Comparison of ENCODE assay signal across 15 mouse cellular contexts in genomic region chr13:52875541-52876325, GRCm38 (mm10). TPM values are rescaled to one million over a fixed set of nuclear protein-coding genes. Genes with fewer than 3 reads are reported as not detected.
DNase-seq lines count a peak whose midpoint lies in the region; ATAC-seq and TF ChIP-seq lines count a peak whose summit lies in the region.
"Had no signal": no experiment of that assay in that cellular context is flagged by ENCODE, and none has a peak within 500 bp of the region (broad histone marks: within the 10 kb centered on the region; RNA-seq: fewer than 3 reads in every experiment).

No protein-coding gene starts in this region.

- no peaks in the 10 kb centered on the region for H3K9me3 ChIP-seq in heart, embryonic 12.5 days (replicated peaks)
- H3K9me3 ChIP-seq in neural tube, embryonic 13.5 days: no peaks in the 10 kb centered on the region
- no peaks in the 10 kb centered on the region for H3K9me3 ChIP-seq in hindbrain, postnatal 0 days (ENCODE audit: low read length)
- H3K9me3 ChIP-seq in embryonic facial prominence, embryonic 10.5 days: no peaks in the 10 kb centered on the region
- H3K9me3 ChIP-seq: embryonic facial prominence, embryonic 15.5 days; liver, embryonic 13.5 days had no signal

- ATAC-seq in heart, embryonic 12.5 days (ENCODE audit: insufficient number of reproducible peaks, low FRiP score): no peak
- 0 out of 2 replicates have a peak, but pooled peaks have one; percentile 42 for ATAC-seq in neural tube, embryonic 13.5 days (ENCODE audit: low read depth)
- ATAC-seq in hindbrain, postnatal 0 days: peak; percentile 41; the same call in 1 of the 2 replicates

- DNase-seq in heart, postnatal 25 days (ENCODE audit: low spot score): no peak
- DNase-seq in neural tube, embryonic 10.5 days (ENCODE audit: extremely low spot score, low spot score): no peak
- DNase-seq in hindbrain, postnatal 0 days (ENCODE audit: low spot score): no peak
- no peak for DNase-seq in embryonic facial prominence, embryonic 10.5 days (ENCODE audit: low spot score)
- no peak for DNase-seq in yolk sac, embryonic 10.5 days (ENCODE audit: low spot score)
- DNase-seq: cerebellum, postnatal 25 days; gastrocnemius, postnatal 10 days; heart, postnatal 4 days; kidney, adult 9 months; layer of hippocampus, postnatal 36 days; liver, embryonic 13.5 days had no signal

- H3K4me1 ChIP-seq in heart, embryonic 12.5 days (replicated peaks): peaks cover 38% of the 10 kb centered on the region
- peaks cover 33% of the 10 kb centered on the region for H3K4me1 ChIP-seq in neural tube, embryonic 13.5 days (replicated peaks)
- peaks cover 5% of the 10 kb centered on the region for H3K4me1 ChIP-seq in hindbrain, postnatal 0 days (ENCODE audit: insufficient read depth, low read length)
- peaks cover 29% of the 10 kb centered on the region for H3K4me1 ChIP-seq in embryonic facial prominence, embryonic 10.5 days
- H3K4me1 ChIP-seq: liver, embryonic 13.5 days had no signal

- no peak overlapping the region for H3K4me3 ChIP-seq in heart, embryonic 12.5 days
- H3K4me3 ChIP-seq in neural tube, embryonic 13.5 days: no peak overlapping the region
- H3K4me3 ChIP-seq in hindbrain, postnatal 0 days (ENCODE audit: low read length): no peak overlapping the region
- H3K4me3 ChIP-seq in embryonic facial prominence, embryonic 10.5 days: no peak overlapping the region
- H3K4me3 ChIP-seq: embryonic facial prominence, embryonic 15.5 days; liver, embryonic 13.5 days had no signal

- WGBS in heart, embryonic 12.5 days: 51% methylated on average over 25 of the region's 25 CpGs
- 74% methylated on average over 25 of the region's 25 CpGs for WGBS in neural tube, embryonic 13.5 days
- WGBS in hindbrain, postnatal 0 days: 60% methylated on average over 25 of the region's 25 CpGs
- WGBS in embryonic facial prominence, embryonic 10.5 days: 86% methylated on average over 25 of the region's 25 CpGs

- TF ChIP-seq CTCF in hindbrain, postnatal 0 days (IDR thresholded peaks at IDR 0.05; ENCODE audit: low read depth): no peak

- H3K27me3 ChIP-seq in heart, embryonic 12.5 days (replicated peaks): no peaks in the 10 kb centered on the region
- no peaks in the 10 kb centered on the region for H3K27me3 ChIP-seq in neural tube, embryonic 13.5 days
- no peaks in the 10 kb centered on the region for H3K27me3 ChIP-seq in hindbrain, postnatal 0 days (ENCODE audit: insufficient read depth, low read length)
- H3K27me3 ChIP-seq in embryonic facial prominence, embryonic 10.5 days (replicated peaks; ENCODE audit: low read depth, poor library complexity, severe bottlenecking): no peaks in the 10 kb centered on the region
- H3K27me3 ChIP-seq: CH12.LX; embryonic facial prominence, embryonic 15.5 days; liver, embryonic 13.5 days had no signal

- H3K27ac ChIP-seq in heart, embryonic 12.5 days (ENCODE audit: poor library complexity, severe bottlenecking): no peak overlapping the region
- 0 out of 2 replicates have a peak overlapping the region, but pooled peaks have one; percentile 19 for H3K27ac ChIP-seq in neural tube, embryonic 13.5 days (replicated peaks)
- no peak overlapping the region for H3K27ac ChIP-seq in hindbrain, postnatal 0 days
- H3K27ac ChIP-seq in embryonic facial prominence, embryonic 10.5 days (replicated peaks): no peak overlapping the region
- H3K27ac ChIP-seq: embryonic facial prominence, embryonic 15.5 days; liver, embryonic 13.5 days had no signal

- no peak overlapping the region for H3K9ac ChIP-seq in heart, embryonic 12.5 days
- H3K9ac ChIP-seq in neural tube, embryonic 13.5 days: no peak overlapping the region
- no peak overlapping the region for H3K9ac ChIP-seq in hindbrain, postnatal 0 days (replicated peaks; ENCODE audit: low read length)
- H3K9ac ChIP-seq: embryonic facial prominence, embryonic 15.5 days; liver, embryonic 13.5 days had no signal

- H3K36me3 ChIP-seq in heart, embryonic 12.5 days: no peaks in the 10 kb centered on the region
- H3K36me3 ChIP-seq in neural tube, embryonic 13.5 days: no peaks in the 10 kb centered on the region
- H3K36me3 ChIP-seq in hindbrain, postnatal 0 days (ENCODE audit: insufficient read depth, low read length): no peaks in the 10 kb centered on the region
- no peaks in the 10 kb centered on the region for H3K36me3 ChIP-seq in embryonic facial prominence, embryonic 10.5 days (replicated peaks)
- H3K36me3 ChIP-seq: liver, embryonic 13.5 days had no signal

- intact Hi-C loops in heart, postnatal 25 days (cut with DNase I): no loop called here

- peak overlapping the region; percentile 15; the same call in 1 of the 2 replicates for H3K4me2 ChIP-seq in heart, embryonic 12.5 days
- no peak overlapping the region for H3K4me2 ChIP-seq in neural tube, embryonic 13.5 days
- no peak overlapping the region for H3K4me2 ChIP-seq in hindbrain, postnatal 0 days (ENCODE audit: low read depth, low read length)
- H3K4me2 ChIP-seq: embryonic facial prominence, embryonic 15.5 days; liver, embryonic 13.5 days had no signal

RNA-seq across cellular contexts. Expression of gene Auh, which starts 53.7 kb away (rescaled TPM):
- polyA plus RNA-seq in heart, embryonic 12.5 days (2016; fragmentation: Nextera tagmentation; extraction: Ambion mirVana): 51.3 and 55.2 TPM in 2 replicates
- total RNA-seq in heart, postnatal 25 days (2021): 100 to 1,000 TPM; 114 to 131 TPM
- polyA plus RNA-seq in neural tube, embryonic 13.5 days (2015; fragmentation: Nextera tagmentation; extraction: Ambion mirVana): 67.3 and 68.3 TPM in 2 replicates
- 39.3 and 41.5 TPM in 2 replicates for total RNA-seq in hindbrain, postnatal 0 days (2014; rRNA removed)
- 65.9 and 72.8 TPM in 2 replicates for polyA plus RNA-seq in hindbrain, postnatal 0 days (2015; fragmentation: Nextera tagmentation; extraction: Ambion mirVana)
- polyA plus RNA-seq in embryonic facial prominence, embryonic 10.5 days (2016; fragmentation: Nextera tagmentation; extraction: Ambion mirVana): 30.7 and 32.9 TPM in 2 replicates
